Mouse (Mus musculus) thymus, postnatal 36 days (tissue): ENCODE measurements around the gene Dhx29.
A peak's percentile ranks its signal among the peaks of the same experiment; 100 is the strongest.

Experiments used
- DNase-seq, 2 experiments: peaks; one replicate each; pipeline ENCODE4 v3.0.0; 2022; ENCODE audit warnings: mixed read lengths in 2 of 2

Gene Dhx29

DNA sequence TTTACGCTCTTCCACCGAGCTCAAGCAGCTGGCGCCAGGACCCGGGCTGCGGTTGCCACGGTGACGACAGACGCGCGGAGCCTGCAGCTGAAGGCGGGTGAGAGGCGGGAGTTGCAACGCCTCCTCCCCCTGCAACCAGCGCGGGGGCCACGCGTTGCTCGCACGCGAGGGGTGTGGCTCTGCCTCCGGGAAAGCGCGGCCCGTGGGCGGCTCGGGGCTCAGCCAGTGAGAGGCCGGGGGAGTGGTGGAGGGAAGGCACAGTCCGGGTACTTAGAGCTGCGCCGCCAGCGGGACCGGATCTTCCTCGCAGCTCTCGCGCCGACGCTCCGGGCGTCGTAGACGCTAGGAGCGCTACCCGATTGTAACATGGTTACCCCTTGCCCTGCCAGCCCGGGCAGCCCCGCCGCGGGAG lies 60.3 kb downstream of the Dhx29 start, which contains the start of gene Ccno:
Gene Ccno, plus strand, starts transcription at position 271 of the 412 bp plus-strand sequence.
- DNase-seq = peak; percentile 93 to 98

DNA sequence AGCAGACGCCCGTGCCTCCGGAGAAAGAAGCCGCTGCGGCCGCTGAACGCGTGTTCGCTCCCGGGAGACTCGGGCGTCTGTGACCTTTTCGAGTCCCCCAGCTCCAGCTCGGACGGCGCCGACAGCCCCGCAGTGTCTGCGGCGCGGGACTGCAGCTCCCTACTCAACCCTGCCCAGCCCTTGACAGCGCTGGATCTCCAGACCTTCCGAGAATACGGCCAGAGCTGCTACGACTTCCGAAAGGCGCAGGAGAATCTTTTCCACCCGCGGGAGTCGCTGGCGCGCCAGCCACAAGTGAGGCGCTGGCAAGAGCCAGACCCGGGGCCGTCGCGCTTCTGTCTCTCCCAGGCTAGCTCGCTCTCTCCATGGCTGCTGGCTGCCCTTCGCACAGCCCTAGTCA lies 60.7 kb downstream of the Dhx29 start:
- DNase-seq = no peak

DNA sequence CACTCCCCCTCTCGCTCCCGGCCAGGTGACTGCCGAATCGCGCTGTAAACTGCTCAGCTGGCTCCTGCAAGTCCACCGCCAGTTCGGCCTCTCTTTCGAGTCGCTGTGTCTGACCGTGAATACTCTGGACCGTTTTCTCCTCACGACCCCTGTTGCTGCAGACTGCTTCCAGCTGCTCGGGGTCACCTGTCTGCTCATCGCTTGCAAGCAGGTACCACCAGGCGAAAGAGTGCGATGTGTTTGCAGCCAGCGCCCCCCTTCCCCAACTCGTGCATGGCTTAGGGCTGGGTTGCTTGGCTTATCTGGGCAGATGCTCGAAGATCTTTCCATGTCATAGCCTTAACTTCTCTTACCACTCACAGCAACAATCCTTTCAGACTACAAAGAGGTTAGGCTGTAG lies 61.6 kb downstream of the Dhx29 start:
- DNase-seq = no peak

DNA sequence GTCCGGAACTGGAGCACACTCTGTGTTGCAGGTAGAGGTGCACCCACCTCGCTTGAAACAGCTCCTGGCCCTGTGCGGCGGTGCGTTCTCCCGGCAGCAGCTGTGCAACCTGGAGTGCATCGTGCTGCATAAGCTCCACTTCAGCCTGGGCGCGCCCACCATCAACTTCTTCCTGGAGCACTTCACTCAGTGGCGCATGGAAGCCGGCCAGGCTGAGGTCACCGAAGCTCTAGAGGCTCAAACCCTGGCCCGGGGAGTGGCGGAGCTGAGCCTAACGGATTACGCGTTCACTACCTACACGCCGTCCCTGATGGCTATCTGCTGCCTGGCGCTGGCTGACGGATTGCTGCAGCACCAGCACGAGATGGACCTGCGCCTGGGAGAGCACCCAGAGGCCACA lies 62.3 kb downstream of the Dhx29 start:
- no peak for DNase-seq

DNA sequence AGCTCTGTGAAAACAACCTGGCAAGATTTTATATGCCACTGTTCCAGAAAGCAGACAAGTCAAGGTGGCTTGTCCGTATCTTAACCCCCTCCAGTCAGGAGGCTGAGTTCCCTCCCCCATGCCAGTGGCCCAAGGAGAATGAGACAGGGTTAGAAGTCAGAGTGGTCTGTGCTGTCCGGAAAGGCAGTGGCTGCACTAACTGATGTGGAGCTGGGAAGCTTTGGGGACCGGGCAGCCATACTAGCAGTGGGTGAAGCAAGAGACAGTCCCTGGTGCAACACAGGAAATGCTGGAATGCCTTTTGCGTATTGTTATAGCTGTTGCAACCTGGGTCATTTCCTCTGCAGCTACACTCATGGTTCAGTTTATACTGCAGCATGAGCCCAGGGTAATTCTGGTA lies 63.1 kb downstream of the Dhx29 start:
- no peak for DNase-seq

DNA sequence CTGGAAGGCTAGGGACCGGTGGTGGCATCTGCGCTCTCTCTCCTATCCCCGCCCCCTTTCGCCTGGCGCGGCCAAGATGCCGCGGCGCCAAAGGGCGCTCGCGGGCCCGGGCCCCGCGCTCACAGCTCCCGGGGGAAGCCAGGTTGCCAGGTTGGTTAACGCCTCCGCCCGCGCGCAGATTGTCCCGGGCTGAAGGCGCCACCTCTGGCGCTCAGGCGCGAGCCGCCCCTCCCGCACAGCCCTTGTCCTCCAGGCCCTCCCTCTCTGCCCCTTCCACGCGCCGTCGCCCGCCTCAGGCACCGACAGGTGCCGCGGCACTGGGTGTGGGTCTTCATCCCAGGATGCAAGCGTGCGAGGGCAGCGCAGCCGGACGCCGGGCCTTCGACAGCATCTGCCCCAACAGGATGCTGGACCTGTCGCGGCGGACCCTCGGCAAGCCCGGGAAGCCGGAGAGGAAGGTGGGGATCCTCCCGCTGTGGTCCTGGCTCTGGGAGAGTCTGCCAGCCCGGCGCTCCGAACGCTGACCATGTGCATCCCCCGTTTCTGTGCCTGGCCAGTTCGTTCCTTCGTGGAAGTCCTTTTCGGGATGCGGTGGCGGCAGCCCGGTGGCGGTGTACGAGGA lies 66.4 kb downstream of the Dhx29 start, which contains the start of gene Mcidas:
Gene Mcidas, plus strand, starts transcription at position 315 of the 622 bp plus-strand sequence.
- DNase-seq = peak; percentile 23 to 29

DNA sequence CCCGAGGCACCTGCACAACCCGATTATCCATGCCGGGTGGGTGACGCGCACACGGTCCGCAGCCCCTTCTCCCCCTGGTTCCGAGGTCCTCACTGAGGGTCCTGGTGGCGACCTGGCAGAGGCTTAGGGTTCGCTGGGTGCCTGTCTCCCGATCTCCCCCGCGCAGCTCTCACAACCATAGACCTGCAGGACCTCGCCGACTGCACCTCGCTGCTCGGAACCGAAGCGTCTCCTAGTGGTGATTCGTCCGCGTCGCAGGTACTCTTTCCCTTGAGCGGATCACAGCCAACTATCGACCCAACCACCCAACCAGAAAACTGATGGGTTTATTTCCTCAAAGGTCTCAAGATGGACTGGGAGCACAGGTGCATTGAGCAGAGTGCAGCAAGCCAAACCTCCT lies 66.9 kb downstream of the Dhx29 start:
- DNase-seq = peak; percentile 64 to 69

DNA sequence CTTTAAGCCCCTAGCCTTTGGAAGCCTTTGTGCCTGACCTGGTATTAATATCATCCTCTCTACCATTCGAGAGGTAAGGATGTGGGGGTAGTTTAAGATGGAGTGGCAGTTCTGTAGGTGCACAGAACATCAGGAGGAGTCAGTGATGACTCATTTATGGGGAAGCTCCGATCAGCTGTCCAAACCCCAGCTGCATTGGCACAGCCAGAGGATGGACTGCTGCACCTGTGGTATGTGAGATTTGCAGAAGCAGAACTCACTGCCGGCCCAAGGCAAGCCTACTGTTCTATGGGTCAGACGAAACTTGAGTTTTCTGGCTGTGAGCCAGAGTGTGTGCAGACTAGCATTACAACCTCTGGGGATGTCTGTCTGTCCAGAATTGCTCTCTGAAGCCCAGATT lies 69.2 kb downstream of the Dhx29 start:
- DNase-seq = no peak

DNA sequence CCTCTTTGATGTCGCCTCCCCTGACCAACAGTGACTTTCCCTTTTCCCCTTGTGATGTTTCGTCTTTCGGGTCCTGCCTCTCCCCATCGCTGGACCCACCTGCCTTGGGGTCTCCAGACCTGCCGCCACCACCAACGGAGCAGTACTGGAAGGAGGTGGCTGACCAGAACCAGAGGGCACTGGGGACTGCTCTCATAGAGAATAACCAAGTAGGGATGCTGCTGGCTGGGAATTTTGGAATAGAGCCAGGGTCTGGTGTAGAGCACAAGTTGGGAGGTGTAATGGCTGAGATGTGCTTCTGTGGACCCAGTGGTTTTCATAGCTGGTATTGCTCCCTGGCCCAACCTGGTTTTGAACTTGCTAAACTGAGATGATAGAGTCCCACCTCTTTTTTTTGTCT lies 70.1 kb downstream of the Dhx29 start:
- DNase-seq = no peak

DNA sequence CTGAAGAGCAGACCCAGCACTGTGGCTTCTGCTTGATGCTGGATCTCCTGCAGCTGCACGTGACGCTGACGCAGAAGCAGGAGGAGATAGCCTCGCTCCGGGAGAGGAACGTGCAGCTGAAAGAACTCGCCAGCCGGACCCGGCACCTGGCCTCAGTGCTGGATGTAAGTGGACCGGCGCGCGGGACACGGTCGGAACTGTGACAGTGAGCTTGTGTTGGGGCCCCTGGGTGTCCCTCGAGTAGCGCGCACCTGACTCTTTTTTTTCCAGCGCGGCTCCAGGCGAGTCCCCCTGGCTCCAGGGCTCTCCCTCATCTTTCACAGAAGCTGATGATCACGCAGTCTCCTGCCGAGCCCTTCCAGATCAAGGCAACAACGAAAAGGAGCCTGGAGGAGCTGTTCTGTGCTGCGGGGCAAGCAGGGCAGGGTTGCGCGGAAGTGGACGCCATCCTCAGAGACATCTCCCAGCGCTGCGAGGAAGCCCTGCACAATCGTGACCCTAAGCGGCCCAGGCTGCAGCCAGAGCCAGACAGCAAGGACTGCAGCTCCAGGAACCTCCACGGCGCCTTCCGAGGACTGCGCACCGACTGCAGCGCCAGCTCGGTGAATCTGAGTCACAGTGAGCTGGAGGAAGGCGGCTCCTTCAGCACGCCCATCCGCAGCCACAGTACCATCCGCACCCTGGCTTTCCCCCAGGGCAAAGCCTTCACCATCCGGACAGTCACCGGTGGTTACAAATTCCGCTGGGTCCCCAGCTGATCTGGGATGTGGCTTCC lies 71.4 kb downstream of the Dhx29 start:
- DNase-seq = peak in 1 of 2 experiments; percentile 19

DNA sequence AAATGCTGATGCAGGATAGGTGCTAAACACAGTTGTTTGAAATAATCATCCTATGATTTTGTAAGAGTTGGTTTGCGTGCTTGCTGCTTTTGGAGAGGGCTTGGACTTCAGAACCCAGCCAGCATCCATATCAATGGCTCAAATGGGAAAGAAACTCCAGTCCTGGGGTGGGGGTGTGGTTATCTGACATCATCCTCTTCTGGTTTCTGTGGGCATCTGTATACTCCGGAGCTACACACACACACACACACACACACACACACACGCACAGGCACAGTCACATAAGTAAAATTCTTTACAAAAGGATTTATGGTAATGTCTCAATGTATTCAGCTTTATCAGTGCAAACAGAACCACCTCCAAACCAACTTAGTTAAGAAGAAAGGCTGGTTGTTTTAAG lies 72.8 kb downstream of the Dhx29 start:
- no peak for DNase-seq

DNA sequence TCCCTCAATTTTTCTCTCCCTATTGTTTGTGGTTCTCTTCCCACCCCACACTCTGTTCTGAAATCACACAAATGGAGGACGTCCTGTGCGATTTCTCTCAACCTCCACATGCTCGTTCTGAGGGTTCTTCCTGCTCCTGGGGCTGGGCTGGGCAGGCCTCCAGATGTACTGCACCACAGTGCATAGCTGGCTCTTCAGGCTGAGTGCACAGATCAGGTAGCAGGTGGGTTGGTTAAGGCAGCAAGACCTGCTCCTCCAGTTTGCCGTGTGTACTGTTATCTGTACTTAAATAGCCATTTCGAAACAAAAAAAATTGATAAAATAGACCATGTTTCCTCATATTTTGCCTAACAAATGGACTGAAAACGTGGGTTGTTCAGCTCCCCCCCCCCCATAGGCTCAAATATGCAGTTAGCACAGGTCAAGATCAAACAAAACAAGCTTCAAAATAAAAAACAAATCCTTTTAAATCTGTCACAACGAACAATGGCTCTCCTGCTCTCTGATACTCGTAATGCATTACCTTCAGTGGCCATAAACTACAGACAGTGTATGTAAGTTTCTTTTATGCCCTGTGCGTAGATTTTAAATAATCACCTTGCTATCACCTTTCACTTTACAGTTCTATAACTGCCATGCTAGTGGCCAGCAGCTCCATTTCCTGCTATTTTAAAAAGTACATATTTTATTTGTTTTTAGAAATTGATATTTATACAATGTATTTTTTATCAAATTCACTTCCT lies 73.5 kb downstream of the Dhx29 start:
- DNase-seq = no peak

DNA sequence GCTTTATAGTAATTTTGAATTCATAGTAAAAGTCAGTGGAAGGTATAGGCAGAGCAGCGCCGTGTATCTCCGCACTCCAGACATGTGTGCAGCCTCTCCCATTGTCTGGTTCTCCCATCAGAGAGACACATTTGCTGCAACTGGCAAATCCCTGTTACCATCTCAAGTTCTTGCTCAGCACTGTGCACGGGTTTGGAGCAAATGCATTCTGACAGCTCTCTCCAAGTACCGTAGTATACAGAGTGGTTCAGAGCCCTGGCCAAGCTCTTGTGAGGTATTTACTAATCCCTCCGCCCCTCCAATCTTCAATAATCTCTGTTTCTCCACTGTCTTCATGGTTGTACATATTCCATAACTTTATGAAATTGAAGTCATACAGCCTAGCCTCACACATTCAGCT lies 85.4 kb downstream of the Dhx29 start:
- DNase-seq = no peak

DNA sequence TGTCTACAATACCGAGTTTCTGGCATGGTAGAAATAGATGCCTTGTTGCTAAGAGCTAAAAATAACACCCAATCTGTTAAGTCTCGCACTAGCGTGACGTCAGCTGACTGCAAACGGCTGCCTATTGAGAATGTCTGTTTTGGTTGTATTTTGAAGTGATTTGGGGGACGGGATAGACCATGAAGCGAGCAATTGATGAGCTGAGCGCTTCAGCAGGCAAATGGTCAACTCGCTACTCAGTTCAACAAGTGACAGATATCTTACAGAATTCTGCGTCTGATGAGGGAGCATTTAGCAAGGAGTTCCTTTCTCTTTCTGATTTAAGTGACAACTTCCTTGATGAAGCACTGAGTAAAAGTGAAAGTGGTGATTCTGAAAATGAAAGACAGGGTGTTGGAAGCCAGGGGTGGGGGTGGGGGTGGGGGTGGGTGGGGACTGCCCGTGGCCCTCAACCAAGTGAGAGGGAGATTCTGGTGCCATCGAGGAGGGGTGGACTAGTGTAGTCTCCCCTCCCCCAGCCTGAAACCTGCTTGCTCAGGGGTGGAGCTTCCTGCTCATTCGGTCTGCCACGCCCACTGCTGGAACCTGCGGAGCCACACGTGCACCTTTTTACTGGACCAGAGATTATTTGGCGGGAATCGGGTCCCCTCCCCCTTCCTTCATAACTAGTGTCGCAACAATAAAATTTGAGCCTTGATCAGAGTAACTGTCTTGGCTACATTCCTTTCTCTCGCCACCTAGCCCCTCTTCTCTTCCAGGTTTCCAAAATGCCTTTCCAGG lies 86.1 kb downstream of the Dhx29 start:
- peak in 1 of 2 experiments; percentile 41 for DNase-seq
